Mouse (Mus musculus): ENCODE data around the gene Olfr155.

Olfr155 gene

DNA sequence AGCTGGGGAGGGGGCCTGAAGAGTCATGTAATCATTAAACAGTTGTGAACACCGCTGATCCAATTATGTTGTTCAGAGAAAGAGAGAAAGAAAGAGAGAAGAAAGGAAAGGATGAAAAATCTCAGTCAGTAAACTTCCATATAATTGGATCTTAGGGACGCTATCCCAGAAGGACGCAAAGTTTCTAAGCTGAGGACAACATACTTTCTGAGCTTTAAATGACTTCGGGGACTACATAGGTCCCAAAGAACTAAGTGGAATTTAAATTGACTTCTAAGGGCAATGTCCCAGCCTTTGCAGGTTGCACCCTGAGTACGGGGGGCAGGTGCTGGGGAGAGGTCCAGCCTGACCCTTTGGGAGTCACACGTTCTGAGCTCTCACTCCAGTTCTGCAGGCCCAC, at the start of gene Olfr155:
TSS of gene Olfr155 (plus strand) at position 301 of the 400 bp plus-strand sequence.
- no peak for DNase-seq (ENCODE audit: low spot score)

DNA sequence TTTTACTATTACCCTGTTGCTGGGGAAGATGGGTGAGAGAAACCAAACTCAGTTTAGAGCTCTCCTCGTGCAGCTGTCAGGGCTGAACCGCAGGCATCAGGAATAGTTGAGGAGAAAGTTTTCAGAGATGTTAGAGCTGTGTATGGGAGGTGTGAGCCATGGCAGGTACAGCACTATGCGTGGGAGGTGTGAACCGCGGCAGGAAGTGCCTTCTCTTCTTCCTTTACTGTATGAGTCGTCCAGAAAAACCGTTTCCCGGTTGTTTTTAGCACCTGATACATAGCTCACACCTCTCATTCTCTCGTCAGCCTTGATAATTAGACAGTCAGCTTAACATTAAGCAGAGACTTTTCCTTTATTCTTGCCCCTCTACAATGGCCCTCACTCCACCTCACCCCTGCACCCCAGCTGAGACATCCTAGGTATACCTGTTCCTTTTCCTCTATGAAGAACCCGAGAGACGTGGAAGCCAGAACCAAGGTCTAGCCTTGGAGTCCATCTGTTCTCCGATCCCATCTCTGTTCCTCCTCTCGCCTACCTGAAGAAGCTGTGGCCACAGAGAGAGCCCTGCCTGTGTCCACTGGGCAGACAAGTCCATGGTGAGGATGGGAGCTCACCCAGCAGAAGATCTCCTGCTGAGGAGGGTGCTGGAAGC, 28.3 kb upstream of the Olfr155 start:
- DNase-seq (ENCODE audit: low spot score): no peak

DNA sequence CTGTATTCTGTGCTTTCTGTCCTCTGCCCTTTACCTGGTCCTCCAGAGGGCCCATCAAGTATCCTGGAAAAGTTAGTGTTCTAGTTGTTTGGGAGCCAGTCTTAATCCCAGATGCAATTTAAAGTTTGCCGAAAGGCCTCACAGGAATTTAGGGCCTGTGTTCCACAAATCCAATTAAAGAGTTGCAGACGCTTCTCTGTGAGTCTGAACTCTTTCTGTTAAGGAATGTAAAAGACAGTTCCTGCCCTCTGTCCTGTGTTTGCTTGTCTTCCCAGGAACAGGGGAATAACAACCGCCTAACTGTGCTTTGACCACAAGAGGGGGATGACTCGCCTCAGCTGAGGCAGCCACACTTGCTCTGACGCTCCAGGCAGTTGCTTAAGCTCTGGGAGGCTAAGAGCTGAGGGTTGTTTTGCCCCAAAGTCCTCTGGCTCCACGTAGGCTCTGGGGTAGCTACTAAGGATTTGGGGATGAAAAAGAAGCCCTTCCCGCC, 27.5 kb upstream of the Olfr155 start, which contains the start of gene Olfr156:
TSS of gene Olfr156 (minus strand) at position 51 of the 493 bp plus-strand sequence.
- no peak for DNase-seq (ENCODE audit: low spot score)

DNA sequence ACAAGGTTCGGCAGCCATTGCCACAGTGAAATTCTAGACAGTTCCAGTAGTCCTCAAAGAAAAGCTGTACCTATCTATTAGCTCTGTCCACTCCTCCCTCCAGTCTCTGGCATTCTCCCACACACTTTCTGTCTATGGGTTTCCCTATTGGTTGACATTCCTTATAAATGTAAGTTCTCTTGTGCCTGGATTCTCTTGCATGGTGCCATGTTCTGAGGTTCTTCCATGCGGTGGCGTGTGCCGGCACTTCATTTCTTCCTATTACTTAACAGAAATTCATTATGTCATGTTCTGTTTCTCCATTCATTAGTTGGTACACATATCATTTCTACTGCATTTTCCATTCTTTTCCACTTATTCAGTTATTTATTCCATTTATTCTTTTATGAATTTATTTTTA, 22.6 kb upstream of the Olfr155 start:
- no peak for DNase-seq (ENCODE audit: low spot score)

DNA sequence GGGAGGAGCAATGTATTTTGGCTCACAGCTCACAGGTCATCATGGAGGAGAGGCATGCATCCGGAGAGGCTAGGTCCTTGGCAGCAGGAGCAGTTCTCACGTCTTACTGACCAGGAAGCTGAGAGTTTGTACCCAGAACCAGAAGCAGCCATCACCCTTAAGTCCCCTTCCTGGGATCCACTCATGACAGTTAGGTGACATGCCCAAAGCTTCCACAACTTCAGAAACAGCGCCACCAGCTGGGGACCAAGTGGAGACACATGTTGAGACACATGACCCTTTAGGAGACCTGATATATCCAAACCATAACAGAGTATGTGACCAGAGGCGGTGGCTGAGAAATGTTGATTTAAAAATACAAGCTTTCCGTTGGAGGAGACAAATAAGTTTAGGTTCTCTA, 19.3 kb upstream of the Olfr155 start:
- DNase-seq (ENCODE audit: low spot score): no peak

DNA sequence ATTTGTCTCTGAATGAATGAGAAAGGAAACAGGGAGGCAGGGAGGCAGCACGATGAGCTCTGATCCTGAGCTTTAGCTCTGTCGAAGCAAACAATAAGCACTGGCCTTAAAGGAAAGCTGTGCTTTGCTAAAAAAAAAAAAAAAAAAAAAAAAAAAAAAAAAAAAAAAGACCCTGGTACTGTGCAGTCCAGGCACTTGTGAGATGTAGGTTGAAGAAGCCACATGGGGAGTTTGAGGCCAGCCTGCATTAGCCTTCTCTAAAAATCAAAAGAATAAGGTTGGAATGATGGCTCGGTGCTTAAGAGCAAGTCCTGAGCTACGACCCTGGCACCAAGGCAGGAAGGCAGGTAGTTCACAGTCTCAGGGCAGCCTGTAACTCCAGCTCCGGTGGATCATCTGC, 17.6 kb upstream of the Olfr155 start:
- DNase-seq (ENCODE audit: low spot score): no peak

DNA sequence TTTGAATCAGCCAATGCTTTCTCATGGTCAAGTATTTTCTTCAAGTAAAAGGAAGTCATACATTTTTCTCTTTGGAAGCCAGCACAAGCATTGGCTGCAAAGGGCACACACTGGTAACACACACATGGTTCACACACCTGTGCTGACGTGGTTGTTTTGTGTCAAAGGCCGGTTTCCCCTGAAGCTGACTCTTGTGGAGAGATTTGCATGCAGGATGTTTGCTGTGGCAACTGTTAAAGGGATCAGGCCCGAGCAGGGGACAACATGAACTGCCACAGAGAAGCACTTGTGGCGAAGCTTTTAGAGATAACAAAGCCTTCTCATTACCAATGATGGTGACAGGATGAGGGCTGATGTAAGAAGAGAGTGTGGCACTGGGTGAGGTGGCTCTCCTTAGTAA, 16.6 kb upstream of the Olfr155 start:
- DNase-seq (ENCODE audit: low spot score): no peak

DNA sequence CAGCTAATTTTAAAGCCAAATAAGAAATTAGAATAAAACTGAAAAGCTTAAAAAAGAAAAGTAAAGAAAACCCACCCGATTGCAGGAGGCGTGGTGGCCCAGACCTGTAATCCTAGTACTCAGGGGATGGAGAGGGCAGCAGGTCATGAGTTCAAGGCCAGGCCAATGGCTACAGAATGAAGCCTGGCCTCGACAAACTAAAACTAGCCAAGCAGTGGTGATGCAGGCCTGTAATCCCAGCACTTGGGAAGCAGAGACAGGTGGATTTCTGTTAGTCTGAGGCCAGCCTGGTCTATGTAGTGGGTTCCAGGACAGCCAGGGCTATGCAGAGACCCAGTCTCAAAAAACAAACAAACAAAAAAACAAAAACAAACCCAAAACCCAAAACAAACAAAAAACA, 13.0 kb upstream of the Olfr155 start:
- DNase-seq (ENCODE audit: low spot score): no peak

DNA sequence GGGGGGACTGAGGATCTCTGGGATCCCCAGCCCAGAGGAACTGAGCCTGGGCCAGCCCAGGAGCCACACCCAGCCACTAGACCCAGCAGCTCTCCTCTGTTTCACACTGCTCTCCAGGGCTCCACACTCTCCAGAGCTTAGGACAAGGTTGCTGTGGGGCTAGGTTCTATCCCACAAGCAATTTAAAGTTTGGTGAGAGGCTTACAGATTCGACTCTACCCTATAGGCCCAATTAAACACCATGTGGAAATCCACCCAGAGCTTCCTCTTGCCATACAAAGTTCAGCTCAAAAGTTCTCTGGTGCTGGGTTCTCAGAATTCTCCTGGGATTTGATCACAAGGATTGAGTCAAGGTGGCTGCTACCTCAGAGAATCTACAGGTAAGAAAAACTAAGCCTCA, 11.3 kb upstream of the Olfr155 start, which contains the start of gene Olfr157:
TSS of gene Olfr157 (minus strand) at position 101 of the 400 bp plus-strand sequence.
- DNase-seq (ENCODE audit: low spot score): no peak

DNA sequence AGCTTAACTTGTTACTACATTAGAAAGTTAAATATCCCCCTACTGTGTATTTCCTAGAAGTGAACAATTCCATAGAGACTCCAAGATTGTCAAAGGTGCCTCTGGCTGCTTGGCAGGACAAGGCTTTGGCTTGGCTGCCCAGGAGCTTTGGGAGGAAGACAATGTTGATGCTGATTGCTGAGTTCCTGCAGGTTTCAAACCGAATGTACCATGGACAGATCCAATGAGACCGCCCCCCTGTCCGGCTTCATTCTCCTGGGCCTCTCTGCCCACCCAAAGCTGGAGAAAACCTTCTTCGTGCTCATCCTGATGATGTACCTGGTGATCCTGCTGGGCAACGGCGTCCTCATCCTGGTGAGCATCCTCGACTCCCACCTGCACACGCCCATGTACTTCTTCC, 2.7 kb downstream of the Olfr155 start:
- no peak for DNase-seq (ENCODE audit: low spot score)

DNA sequence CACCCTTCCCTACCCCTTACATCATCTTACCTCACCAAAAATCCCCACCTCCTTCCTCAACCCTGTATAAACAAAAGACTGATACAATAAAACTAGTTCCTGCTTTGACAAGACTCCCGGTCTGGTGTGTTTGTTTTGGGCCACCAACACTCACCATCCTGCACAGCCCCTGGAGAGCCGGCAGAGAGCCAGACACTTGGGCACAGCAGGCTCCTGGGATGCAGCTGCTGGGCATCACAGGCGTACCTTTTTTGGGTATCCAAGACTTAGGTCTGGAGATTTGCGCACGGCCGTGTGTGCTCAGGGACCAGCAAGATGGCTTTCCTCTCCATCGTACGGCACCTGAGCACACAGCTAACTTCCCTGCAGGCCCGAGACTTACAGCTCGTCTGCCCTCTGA, 8.5 kb downstream of the Olfr155 start:
- no peak for DNase-seq (ENCODE audit: low spot score)

DNA sequence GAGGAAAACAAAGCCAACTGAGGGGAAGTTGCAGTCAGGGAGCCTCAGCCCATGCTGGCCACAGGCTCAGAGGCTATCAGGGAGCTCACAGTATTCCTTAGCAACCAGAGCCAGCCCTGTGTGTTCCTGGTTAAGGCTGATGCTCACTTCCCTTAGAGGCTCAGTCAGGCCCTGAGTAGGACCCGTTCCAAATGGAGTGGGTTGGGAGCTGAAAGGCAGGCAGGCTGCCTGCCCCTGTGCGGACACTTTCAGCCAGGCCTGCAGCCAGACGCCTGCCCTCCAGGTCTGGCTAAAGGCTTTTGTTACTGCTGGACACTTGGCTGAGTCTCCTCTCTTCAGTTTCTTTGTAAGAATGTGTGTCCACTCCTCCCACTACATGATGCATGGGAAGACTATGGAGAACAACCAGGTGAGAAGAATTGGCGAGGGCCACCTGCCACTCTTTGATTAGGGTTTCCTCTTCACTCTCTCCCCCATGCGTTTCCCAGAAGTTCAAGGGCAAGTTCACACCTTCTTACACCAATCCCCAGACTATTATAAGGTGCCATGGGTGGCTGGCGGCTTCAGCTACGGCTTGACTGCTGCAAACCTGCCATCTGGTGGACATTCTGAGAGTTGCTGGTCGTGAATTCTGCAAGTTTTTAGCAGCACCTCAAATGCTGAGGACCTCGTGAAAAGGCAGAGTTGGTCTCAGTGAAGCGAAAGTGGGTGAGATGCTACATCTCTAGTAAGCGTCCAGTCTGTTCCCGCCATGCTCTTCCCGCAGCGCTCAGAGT, 9.6 kb downstream of the Olfr155 start:
- DNase-seq (ENCODE audit: low spot score): peak; percentile 31

DNA sequence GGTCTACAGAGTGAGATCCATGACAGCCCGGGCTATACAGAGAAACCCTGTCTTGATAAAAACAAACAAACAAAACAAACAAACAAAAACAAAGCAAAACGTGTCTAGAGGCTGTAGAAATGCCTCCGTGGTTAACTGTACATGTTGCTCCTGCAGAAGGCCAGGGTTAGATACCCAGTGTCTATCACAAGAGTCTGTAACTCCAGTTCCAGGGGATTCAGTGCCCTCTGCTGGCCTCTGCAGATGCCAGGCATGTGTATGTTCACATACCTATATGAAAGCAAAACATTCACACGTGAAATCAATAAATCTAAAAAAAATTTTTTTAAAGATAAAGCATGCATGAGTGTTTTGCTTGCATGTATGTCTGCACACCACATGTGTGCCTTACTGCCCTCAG, 11.9 kb downstream of the Olfr155 start:
- DNase-seq (ENCODE audit: low spot score): no peak

DNA sequence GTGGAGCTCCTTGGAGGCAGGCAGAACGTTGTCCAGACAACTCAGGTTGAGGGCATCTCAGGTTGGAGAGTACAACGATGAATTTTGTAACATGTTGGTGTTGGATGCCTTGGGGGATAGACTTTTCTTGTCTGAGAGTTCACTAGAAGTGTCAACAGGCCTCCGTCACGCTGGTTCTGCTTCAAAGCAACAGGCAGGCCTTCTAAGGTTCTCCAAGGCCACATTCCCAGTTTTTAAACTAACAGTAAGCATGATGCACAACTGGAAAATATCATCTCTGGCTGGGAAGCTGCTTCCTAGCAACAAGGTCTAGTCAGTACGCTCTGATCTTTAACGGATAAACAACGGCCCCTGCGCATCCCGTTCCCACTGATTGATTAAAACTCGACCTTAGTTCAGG, 18.5 kb downstream of the Olfr155 start:
- DNase-seq (ENCODE audit: low spot score): peak; percentile 29

DNA sequence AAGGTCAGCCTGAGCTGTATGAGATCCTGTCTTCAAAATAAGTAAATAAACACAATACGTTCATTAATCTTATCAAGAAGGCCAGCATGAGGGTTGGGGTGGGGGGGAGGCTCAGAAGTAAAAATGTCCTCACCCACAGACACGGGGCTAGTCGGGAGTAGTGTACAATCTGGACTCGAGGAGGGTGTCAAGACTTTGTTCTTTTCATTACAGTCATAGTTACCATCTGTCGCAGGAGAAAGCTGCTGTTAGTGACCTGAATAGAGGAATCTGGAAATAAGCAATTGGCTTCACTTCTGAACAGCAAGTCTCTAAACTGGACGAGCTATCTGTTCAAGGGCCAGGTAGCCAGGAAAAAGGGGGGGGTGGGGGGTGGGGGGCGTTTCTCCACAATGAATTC, 23.1 kb downstream of the Olfr155 start:
- DNase-seq (ENCODE audit: low spot score): no peak

DNA sequence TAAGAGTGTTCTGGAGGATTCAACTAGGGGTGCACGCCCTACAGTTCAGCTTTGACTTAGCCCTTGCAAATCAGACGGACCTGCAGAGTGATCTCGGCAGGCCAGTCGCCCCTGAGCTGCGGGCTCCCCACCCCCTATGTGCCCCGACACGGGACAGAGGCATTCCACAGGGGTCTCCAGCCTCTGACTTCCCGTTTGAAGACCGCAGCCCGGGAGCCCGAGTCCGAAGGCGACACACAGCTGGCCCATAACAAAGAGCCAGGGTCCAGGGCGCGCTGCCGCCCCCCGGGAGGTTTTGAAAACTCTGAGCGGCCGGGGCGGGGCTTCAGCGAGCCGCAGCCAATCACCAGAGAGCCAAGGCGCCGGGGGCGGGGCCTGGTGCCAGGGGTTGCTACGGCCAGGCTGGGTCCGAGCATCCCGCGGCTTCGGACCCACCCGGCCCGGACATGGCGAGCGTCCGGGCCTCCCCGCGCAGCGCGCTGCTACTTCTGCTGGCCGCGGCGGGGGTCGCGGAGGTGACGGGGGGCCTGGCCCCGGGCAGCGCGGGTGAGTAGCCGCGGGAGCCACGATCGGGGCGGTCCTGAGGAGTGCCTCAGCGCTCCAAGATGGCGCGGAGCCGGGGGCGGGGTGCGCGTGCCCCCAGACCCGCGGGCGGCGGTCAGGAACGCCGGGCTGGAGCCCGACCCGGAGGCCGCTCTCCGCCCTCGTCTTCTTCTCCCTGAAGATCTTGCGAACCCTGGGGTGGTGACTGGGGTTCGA, 24.0 kb downstream of the Olfr155 start, which contains the start of gene Reck:
TSS of gene Reck (plus strand) at position 371 of the 759 bp plus-strand sequence.
- peak; percentile 91 for DNase-seq (ENCODE audit: low spot score)

DNA sequence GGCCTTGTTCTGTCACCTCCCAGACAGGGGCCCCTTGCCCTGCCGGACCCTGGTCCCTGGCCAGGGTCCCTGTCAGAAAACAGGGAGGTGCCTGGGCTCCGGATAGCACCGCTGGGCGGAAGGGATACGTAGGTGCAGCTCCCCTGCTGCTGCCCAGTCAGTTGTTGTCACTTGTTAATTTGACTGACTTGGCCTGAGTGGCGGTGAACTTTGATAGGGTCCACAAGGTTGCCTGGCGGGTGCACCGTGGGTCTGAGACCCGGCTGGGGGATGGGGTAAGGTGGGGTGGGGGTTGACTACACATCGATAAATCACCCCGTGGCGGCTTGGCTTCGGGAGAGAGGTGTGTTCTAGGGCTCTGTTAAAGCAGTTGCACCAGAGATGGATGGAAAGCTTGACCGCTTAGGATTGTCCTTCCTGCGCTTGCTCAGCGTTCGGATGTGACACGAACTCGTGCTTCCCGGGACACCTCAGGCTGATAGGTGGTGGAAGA, 24.6 kb downstream of the Olfr155 start:
- no peak for DNase-seq (ENCODE audit: low spot score)

DNA sequence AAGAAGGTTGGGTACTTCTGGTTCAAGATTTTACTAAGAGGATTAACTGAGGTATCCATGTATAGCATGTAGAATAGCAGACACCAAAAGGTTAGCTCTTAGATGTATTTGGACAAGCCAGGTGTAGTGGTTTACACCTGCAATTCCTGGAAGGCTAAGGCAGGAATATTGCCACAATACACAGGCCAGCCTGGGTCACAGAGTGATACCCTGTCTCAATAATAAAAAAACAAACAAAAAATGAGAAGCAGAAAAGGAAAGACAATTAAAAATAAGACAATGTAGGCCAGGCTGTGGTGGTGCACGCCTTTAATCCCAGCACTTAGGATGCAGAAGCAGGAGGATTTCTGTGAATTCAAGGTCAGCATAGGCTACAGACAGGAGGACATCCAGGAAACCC, 25.9 kb downstream of the Olfr155 start:
- DNase-seq (ENCODE audit: low spot score): no peak

DNA sequence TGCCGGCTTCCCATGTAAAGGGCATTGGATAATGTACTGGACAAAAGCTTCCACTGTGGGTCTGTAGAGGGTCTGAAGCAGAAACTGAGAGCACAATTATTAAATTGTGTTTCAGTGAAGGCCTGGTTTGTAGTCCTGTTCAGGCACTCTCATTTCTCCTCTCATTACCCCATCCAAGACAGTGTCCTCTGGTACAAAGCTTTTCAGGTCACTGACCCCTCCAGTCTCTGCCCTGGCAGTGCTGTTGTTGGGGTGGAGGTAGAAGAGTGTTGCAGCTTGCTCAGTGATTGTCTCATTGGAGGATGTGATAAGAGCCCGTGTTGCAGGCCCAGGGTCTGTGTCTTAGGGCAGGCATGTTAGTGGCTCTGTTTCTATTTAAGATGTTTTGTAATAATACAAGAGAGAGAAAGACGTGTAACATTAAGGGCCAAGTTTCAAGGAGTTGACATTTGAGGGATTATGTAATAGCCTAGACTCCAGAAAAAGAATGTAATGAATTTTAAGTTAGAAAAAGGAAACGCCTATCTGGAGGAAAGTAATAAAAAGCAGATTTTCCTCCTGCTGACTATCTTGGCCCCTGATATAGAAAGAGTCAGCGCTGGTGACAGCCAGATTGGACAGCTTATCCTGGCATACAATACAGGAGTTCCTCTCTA, 26.9 kb downstream of the Olfr155 start:
- no peak for DNase-seq (ENCODE audit: low spot score)

DNA sequence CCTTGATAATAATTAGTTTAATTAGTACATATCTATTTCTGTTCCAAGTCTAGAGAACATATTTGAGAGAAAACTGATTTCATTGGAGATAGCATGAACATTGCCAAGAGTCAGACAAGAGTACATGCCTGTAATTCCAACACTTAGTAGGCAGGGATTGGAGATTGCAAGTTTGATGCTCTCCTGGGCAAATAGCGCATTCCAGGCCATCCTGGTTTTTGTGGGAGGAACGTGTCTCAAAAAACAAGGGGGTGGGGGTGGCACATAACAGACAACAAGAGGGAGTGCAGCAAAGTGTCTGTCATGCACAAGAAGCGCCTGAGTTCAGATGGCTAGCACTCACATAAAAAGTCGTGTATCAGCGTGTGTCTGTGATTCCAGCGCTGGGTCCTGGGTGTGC, 28.2 kb downstream of the Olfr155 start:
- no peak for DNase-seq (ENCODE audit: low spot score)

DNA sequence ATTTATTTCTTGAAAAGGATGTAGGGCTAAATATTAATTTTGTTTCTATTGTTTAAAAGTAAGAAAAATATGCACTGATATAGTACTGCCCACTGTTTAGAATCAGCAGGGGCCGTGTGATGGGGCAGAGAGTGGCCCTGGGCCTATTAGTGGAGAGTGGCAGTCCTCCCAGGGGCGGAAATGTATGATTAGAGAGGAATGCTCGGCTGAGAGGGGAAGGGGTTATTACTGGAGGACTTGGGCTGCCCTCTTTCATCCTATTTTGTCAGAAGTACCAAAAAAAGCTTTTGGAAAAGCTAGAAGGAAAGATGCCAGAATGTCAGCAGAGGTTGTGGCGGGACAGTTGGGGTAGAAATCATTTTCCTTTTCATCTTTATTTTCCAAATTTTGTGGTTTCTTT, 32.8 kb downstream of the Olfr155 start:
- no peak for DNase-seq (ENCODE audit: low spot score)

DNA sequence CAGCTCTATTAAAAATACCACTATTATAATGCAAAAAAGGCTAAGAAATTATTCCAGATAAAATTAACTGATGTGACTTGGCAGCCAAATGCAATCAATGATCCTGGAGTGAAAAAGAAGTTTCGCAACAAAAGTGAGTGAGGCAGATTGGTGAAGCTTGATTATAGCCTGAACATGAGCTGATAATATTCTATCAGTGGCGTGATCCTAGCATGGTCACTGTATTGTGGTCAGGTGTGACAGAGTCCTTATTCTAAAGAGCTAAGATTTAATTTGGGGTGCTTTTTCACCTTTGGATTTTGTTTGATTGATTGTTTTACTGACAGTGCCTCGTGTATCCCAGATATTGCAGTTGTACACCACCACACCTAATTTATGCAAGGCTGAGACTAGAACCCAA, 39.9 kb downstream of the Olfr155 start:
- no peak for DNase-seq (ENCODE audit: low spot score)

All from testis, postnatal 14 days (tissue).